Mouse (Mus musculus) left cerebral cortex, postnatal 14 days (tissue): ENCODE data around the gene Olfr463. TPM values are rescaled to one million over a fixed set of nuclear protein-coding genes. Genes with fewer than 3 reads are reported as not detected.
A peak's percentile ranks its signal among the peaks of the same experiment; 100 is the strongest.
"Not testable (repeated sequence)": the region's sequence is repeated elsewhere in the genome, so short reads cannot be mapped to it uniquely, and the experiment has no call there.

Source experiments
- DNase-seq, 2 experiments: peaks; one replicate each; pipeline ENCODE4 v3.0.0; 2021 to 2022; ENCODE audit warnings: low spot score in 2 of 2, mixed read lengths in 1 of 2
- intact Hi-C: fragments of 180-260 bp; cut with DNase I; formaldehyde crosslinking; loops from one replicate; pipeline ENCODE4 v1.15.1; 2025
- long read RNA-seq, 2 experiments: library from polyadenylated mRNA; stranded (forward); transcript quantifications; one replicate each; pipeline ENCODE4 v2.0.0; 2021
- total RNA-seq, 2 experiments: library from RNA; stranded (reverse); gene quantifications; 2 replicates each; pipeline ENCODE4 v1.2.3; 2021

Gene Olfr463
- not detected for total RNA-seq
- long read RNA-seq, experiment 1, result 0 reads
- long read RNA-seq, experiment 2, result 0 reads

DNA sequence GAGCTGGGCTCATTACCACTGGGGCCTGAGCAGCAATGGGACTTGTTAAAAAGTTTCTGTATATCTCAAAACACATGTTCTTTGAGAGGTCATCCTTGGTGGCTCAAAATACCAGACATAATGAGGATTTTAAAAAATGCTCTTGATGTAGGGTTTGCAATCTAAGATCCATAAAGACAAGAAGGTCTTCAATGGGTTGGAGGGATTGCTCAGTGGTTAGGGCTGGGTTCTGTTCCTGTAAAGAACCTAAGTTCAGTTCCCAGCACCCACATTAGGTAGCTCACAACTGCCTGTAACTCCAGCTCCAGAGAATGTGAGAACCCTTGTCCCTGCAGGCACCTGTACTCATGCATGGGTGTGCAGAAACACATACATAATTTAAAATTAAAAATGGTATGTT lies at the start of gene Olfr463:
Gene Olfr463, minus strand, starts transcription at position 101 of the 400 bp plus-strand sequence.
- intact Hi-C loops, result no loop called here
- DNase-seq, result no peak

DNA sequence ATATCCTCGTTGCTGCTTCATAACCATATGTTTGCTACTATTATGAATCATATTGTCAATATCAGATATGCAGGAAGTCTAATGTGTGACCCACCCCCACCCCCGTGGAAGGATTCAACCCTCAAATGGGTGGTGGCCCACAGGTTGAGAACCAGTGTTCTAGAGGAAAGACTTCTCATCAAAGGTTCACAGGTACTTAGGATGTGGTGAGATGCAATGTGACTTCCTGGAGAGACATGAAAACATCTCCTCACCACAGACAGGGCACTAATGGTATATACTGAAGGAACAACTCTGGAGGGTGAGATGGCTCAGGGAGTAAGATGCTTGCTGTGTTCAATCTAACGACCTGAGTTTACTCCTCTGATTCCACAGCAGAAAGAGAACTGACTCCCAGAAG lies 38.3 kb upstream of the Olfr463 start:
- intact Hi-C loops, result no loop called here
- DNase-seq, result no peak

DNA sequence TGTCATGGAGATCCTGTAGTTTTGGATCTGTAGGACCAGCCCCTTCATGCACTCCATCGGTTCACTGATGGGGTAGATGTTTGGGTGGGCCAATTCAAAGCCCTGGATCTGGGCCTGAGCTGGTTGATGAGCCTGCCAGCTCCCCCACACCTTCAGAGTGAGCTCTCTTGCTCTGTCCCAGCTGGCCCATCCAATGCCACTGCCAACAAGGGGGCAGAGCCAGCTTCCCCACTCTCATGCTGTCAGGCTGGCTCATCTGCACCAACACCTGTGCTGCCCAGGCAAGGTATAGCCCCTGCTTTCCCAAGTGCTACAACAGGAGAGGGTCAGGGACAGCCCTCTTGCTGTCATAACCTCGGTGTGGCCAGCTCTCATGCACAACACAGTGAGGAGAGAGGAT lies 36.5 kb upstream of the Olfr463 start:
- intact Hi-C loops, result no loop called here
- no peak for DNase-seq

DNA sequence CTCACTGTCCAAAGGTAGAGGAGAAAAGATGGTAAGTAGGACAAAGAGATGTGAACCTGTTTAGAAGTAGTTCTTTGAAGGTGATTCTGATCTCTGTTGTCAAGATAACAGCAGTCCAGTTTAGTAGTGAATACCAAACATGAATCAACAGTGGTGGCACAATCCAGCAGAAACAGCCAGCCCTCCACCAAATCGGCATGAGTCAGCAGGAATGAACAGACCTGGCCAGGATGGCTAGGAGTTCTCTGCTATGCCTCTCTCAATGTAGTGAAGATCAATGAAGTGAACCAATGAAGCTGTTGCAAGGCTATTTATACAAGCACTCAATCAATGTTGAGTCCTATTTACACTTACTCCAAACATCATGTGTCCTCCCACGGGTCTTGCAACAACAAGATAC lies 33.2 kb upstream of the Olfr463 start:
- DNase-seq, result no peak
- intact Hi-C loops, result no loop called here

DNA sequence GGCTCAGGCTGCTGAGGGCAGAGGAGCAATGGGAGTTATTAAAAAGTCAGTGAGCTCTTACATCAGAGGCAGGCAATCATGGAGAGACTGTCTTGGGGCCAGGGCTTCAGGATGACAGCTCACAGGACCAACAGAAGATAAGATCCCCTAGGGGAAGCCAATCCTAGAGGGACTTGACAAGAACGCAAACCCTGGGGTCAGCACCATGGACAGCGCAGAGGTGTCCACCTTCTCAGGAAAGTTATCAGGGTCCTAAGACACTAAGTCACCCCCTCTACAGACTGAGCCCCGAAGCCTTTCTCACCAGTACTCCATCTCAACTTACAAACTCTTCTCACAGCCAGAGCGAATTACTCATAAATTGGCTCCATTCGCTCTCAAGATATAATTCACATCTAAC lies 23.8 kb upstream of the Olfr463 start, which contains the start of gene Olfr464:
Gene Olfr464, minus strand, starts transcription at position 2 of the 400 bp plus-strand sequence.
- no peak for DNase-seq
- intact Hi-C loops, result no loop called here

DNA sequence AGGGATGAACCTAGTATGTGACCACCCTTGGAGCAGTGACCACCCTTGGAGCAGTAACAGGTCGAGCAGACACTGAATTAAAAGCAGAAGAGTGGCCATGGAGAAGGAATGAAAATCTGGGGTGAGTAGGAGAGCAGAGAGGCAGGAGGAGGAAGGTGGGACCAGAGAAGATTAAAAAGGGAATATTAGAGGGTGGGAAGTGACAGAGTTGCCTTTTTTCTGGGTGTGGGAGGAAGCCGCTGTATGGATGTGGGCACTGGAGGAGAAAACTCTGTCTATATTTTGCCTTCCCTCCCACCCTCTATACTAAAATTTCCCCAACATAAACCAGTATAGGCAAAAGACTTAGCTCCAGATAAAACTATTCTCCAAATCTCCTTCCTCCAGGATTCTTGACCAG lies 23.1 kb upstream of the Olfr463 start:
- peak in 1 of 2 experiments; percentile 26 for DNase-seq
- intact Hi-C loops, result no loop called here

DNA sequence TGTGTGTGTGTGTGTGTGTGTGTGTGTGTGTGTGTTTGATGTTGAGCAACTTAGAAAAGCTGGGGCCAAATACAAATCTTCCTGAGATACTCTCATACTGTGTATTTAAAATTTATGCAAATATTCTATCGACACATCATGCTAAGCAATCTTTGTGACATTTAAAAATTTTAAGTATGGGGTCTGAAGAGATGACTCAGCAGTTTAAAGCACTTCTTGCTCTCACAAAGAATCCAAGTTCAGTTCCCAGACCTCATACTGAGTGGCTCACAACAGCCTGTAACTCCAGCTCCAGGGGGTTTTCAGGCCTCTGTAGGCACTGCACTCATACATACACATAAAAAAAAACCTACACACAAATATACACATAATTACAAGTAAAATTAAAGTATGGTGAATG lies 18.8 kb upstream of the Olfr463 start:
- DNase-seq, result no peak
- intact Hi-C loops, result no loop called here

DNA sequence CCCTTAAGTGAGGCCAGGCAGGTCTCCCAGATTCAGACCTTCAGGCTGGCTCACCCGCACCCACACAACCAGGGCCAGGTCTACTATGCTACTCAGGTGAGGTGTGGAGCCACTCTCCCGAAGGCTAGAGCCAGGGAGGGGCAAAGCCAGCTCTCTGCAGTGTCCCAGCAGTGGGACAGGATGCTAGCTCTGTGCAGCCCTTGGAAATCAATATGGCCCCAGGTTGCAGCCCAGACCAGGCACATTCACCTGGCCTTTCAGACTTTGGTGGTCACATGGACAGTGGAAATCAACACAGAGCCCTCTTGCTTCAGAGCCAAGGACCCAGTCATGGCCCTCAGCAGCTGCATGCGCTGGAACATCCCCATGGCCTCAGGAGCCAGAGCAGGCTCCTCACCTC lies 7.1 kb upstream of the Olfr463 start:
- intact Hi-C loops, result no loop called here

DNA sequence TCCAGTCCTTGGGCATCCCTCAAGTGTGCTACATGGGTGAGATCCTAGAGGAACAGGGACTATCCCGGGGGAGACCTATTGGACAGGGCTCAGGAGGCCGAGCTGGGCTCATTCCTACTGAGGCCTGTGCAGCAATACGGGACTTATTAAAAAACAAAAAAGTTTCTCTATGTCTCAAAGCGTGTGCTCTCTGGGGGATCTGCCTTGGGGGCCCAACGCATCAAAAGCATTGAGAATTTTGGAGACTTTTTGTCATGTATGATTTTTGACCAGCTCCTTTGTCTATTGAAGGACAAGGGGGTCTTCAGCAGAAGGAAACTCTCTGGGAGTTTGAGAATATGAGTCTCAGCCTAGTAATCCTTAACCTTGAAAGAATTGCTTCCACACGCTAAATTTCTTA lies 5.0 kb downstream of the Olfr463 start, which contains the start of gene Olfr462:
Gene Olfr462, minus strand, starts transcription at position 101 of the 400 bp plus-strand sequence.
- intact Hi-C loops, result no loop called here
- DNase-seq, result no peak

More for the DNA sequence above, 7.1 kb upstream of the Olfr463 start:
- no peak for DNase-seq

DNA sequence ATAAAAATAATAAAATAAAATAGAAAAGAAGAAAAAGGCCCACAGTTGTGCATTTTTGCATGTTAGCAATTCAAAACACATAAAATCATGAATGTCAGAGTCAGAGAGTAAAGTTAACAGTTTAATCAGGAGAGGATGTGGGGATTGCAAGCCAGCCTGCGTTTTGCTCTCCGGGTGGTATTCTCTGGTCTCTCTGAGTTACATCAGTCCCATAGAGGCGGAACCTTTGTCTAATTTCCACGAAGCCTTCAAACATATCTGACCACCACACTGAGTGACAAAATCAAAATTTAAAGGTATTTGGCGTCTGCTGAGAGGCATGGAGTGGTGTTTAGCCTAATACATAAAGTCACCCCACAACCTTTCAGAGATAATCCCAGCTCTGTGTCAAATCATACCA lies 12.3 kb downstream of the Olfr463 start:
- no peak for DNase-seq
- intact Hi-C loops, result no loop called here

DNA sequence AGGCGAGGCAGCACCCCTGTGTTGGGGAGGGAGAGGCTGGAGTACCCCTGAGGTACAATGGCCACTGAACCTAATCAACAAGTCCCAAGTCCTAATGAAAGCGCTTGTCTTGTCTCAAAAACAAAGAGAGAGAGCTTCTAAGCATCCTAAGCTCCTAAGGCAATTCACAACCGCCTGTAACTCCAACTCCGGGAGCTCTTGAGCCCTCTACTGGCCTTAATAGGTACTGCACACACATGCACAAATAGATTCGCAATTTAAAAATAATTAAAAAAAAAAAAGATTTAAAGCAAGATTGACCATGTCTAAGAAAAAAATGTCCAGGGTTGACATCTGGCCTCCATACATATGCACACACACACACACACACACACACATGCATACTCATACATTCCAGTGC lies 13.7 kb downstream of the Olfr463 start:
- DNase-seq, result no peak

DNA sequence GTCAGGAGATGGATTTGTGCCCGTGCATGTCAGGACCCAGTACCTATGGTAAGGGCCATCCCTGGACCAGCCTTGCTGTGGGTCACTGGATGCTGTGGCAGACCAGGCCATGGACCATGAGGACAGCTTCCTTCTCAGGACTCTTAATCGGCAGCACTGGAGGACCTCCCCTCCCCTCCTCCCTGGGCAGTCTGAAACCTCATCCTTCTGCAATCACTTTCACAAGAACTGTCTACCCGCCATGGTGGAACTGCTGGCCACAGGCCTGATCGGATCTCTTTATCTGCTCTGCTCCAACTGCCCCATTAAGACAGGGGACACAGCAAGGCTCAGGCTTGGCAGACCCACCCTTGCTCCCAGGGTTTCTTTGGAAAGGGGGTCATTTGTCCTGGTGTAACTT lies 15.5 kb downstream of the Olfr463 start:
- intact Hi-C loops, result no loop called here
- DNase-seq, result no peak

More for the DNA sequence above, 13.7 kb downstream of the Olfr463 start:
- intact Hi-C loops, result no loop called here

DNA sequence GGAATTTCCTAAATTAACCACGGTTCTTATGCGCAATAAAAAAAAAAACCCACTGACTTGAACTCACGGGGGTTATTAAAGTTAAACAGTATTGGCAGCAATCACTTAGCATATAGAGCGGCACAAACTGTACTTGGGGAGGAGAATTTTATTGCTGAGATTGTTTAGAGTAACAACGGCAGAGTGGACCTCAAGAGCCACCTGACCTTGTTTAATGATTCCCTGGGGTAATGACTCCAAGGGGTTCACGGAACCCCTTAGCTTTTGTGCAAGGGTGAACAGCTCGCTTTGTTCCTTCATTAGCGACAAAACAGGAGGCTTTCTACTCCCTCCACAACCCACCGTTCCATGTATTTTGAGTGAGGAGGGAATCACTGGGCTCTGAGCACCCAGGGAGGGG lies 17.4 kb downstream of the Olfr463 start:
- intact Hi-C loops, result no loop called here

DNA sequence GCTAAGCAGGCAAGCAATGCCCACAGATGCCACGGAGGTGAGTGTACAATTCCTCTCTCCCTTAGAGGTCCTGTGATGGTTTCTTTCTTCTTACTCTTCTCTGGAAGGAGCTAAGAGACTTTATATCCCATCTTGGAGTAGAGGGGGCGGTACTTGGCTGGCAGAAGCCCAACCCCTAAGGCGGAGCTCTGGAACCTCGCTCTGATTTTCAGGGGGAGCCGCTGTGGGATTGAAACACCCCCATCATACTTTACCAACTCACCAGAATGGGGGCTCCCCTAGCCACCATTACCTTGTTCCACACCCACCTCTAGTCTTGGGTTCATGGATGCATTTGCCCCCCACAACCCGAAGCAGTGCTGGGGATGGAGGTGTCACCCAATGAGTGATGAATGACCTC lies 21.8 kb downstream of the Olfr463 start, which contains the start of gene Epx:
Gene Epx, minus strand, starts transcription at position 101 of the 400 bp plus-strand sequence.
- intact Hi-C loops, result no loop called here
- DNase-seq, result no peak

More for the DNA sequence above, 17.4 kb downstream of the Olfr463 start:
- no peak for DNase-seq

DNA sequence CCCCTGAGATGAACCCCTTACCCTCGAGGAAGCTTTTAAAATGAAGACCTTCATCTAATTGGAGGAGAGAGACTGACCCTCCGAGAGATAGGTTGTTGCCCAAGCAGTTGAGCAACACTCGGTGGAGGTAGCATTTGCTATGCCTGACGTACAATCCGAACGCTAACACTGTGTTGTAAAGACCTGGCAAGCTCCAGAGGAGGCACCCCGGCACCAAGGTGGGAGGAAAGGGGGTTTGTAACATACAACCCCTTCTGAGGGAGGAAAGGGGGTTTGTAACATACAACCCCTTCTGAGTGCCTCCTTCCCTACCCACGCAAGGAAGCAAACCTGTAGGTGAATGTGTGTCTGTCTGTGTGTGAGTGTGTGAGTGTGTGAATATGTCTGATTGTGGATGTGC lies 25.4 kb downstream of the Olfr463 start:
- DNase-seq, result no peak
- intact Hi-C loops, result no loop called here

DNA sequence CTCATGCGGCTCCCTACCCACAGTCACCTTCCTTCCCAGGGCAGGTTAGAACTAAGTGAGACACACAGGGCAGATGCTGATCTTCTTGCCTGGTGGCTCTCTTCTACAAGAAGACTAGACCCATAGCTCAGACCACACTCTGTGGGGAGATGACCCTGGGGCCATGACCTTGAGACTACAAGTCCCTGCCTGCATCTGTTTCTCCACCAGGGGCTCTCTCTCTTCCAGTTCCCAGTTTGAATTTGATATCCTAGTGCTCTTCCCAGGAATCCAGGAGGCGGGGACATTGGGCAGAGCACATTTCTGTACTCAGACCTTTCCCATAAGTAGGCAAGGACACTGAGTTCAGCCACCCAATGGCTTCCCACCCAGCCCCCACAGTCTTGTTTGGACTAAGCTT lies 27.1 kb downstream of the Olfr463 start:
- DNase-seq, result no peak
- intact Hi-C loops, result no loop called here

DNA sequence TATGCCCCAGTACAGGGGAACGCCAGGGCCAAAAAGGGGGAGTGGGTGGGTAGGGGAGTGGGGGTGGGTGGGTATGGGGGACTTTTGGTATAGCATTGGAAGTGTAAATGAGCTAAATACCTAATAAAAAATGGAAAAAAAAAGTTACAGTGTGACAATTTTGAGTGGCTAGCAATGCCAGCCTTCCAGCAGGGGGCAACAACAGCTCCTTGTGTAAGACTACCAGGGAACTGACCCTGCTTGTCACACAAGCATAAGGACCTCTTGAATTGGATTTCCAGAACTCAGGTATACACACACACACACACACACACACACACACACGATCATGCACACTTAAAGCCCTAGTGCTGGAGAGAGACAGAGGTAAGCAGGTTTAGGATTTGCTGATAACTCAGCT lies 30.3 kb downstream of the Olfr463 start:
- peak in 1 of 2 experiments; percentile 14 for DNase-seq

DNA sequence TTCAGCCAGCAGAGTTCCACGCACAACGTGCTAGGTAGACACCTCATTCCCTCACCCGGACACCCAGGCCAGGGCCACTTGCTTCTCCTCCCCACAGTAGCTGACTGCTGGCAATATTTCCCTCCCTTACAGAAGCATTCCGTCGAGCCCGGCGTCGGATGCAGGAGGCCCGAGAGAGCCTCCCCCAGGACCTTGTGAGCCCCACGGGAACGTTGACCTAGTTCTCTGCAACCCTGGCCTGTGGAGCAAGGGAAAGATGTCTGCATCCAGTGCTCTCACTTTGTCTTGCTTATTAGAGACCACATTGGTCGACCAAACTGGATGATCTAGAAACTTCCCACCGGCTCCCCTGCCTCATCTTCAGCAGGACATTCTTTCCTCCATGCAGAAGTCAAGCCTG lies 34.4 kb downstream of the Olfr463 start:
- no peak for DNase-seq
- intact Hi-C loops, result no loop called here

More for the DNA sequence above, 30.3 kb downstream of the Olfr463 start:
- intact Hi-C loops, result not testable (repeated sequence)

DNA sequence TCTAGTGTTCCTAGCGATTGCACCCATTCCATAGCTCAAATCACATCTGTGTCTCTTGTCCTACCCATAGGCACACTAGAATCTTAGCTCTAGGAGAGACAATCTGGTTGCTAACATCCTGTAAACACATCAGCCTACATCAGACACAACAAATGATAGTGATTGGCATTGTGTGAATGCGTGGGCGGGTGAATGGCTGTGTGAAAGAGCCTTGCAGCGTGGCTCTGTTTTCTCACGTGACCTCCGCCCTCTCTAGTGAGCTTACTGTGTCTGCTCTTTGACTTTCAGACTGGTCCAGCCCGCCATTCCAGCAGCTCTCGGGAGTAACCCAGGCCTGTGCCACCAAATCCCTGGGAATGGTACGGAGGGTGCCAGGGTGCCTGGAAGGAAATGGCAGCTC lies 36.8 kb downstream of the Olfr463 start:
- DNase-seq, result peak in 1 of 2 experiments; percentile 12
- intact Hi-C loops, result no loop called here

DNA sequence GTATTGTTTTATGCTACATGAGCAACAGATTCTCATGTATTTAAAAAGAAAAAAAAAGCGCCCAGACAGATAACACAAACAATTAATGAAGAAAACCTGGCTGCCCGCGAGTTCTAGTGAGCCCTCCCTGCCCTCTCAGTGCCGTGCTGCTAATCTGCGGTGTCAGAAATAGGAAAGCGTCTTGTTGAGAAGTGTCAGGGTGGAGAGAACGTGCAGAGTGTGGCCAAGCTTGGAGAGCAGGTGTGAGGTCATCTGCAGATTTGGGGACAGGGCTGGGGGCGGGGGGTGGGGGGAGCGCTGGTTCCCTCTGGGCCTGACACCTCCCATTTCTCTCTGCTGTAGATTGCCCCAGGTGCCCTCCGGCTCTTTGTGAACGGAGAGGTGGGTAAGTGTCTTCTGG lies 37.9 kb downstream of the Olfr463 start:
- DNase-seq, result no peak
- intact Hi-C loops, result no loop called here

DNA sequence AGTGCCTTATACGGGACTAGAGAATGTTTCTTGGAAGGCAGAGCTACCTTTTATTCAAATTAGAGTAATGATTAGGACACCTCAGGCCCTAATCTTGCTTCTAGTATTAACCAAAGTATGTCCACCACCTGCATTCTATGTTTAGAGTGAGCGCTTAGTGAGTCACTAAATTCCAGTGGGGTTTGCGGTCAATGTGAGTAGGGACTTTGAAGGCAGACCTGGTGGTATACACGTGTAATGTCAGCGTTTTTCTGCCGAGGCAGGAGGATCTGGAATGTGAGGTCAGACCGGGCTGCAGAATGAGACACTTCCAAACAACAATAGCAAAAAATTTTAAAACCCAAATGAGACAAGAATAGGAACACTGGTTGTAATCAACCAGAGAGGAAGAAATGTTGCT lies 42.6 kb downstream of the Olfr463 start:
- intact Hi-C loops, result no loop called here
- DNase-seq, result no peak

DNA sequence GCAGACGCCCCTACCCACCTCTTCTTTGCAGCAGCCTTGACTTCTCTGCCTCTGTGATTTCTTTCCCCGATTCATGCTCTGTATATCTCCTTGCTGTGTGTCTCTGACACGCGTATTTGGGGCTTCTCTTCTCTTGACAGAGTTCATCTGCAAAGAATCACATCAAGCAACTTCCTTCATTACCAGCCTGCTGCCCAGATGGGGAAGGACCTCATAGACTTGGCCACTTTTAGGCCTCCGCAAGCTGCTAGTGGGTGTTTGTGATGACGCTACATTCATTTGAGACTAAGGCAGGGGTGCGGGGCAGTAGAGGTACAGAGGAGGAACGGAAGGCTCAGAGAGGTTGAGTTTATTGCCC lies 43.6 kb downstream of the Olfr463 start:
- intact Hi-C loops, result no loop called here
- peak; percentile 19 to 33 for DNase-seq
